Mouse (Mus musculus): ENCODE results near the gene Cep63.

The Cep63 gene

DNA sequence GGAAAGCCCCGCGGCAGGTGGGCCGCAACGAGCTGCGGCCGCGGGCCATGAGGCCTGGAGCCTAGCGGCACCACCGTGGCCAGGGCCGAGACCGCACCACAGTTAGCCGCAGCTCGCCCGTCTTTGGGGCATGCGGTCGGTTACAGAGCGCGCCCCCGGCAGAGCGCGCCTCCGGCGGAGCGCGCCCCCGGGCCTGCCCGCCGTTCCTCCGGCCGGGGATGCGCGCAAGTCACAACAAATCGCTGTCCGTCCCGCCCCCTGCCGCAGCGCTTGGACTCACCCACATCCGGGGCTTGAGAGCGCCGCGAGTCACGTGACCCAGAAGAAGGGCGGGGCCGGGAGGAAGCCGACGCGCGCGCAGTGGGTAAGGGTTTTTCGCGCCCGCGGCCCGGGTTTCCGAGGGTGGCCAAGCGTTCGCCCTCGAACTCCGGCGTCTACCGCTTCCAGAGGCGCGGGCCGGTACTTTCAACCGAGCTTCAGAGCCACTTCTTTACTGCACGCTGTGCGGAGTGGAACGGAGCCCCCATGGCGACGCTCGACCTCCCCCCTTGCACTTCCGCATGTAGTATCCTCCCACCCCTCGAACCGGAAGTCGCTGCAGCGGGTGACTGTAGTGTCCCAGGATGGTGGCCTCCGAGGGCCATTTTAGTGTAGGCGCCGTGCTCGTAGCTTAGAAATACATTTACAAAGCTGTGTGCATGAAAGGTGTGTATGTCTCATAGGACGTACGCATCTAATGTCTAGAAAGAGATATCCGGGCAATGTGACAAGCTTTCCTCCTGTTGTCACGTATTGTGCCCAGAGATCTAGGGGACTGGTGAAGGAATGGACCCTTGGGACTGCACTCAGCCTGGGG lies at the start of gene Cep63, which contains the start of gene Anapc13:
TSS of gene Cep63 (minus strand) at position 552 of the 856 bp plus-strand sequence.
TSS of gene Anapc13 (plus strand) at position 314 of the 856 bp plus-strand sequence.
- peak; percentile 98 for DNase-seq (ENCODE audit: low spot score)

DNA sequence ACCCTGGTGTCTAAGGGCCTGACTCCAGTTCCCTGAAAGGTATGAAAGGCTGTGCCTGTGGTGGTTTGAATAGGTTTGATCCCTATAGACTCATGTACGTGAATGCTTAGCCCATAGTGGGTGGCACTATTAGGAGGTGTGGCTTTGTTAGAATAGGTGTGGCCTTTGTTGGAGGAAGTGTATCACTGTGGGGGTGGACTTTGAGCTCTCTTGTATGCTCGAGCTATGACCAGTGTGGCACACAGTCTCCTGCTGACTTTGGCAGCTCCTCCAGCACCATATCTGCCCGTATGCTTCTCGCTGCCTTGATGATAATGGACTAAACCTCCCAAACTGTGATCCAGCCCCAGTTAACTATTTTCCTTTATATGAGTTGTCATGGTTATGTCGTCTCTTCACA lies 49.6 kb upstream of the Cep63 start:
- DNase-seq (ENCODE audit: low spot score), result no peak

DNA sequence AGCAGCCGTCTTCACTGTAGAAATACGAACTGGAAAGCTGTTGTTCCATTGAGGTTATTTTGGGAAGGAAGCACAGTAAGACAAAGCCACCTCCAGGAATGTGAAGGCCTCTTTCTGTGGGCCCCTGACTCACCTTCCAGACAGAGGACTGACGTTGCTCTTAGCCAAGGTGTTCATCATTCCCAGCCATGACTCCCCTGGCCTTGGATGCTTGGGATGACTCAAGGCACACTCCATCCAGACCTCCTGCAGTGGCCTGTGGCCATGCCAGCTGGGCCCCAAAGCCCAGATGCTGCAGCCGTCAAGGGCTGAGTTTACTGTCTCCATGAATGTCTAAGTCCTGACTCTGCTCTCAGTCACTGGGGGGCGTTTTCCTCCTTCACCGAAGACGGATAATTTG lies 47.0 kb upstream of the Cep63 start:
- DNase-seq (ENCODE audit: low spot score), result no peak

DNA sequence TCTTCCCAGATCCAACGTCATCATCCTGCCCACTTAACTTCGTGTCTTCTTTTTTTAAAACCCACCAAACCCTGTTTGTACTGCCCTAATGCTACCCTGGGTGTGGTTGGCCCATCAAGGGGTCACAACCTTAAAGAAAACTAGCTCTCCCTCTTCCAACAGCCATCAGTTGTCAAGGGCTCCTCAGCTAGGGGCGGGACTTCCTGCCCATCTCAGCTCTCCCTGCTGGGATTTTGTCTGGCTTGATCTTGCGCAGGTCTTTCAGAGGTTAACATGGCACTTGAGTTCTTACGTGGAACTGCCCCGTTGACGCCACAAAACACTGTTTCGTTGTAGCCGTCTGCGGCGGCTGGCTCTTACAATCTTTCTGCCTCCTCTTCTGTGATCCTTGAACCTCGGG lies 42.6 kb upstream of the Cep63 start:
- DNase-seq (ENCODE audit: low spot score), result no peak

DNA sequence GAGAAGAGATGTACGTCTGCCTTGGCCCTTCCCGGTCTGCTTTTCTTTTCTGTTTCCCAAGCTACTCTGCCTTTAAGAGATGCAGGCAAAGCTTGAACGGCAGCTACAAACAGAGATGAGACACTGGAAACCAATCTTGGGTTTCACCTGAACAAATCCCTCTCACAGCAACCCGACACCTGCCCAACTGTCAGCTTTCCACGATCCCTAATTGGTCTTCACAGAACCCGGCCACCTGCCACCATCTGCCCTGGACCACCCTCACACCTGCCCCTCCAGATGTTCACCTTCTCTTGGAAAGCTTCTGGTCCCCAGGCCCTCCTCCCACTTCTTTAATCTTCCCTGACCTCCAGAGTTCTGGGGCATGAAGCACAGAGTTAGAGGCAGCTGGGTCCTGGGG lies 41.8 kb upstream of the Cep63 start:
- DNase-seq (ENCODE audit: low spot score), result no peak

DNA sequence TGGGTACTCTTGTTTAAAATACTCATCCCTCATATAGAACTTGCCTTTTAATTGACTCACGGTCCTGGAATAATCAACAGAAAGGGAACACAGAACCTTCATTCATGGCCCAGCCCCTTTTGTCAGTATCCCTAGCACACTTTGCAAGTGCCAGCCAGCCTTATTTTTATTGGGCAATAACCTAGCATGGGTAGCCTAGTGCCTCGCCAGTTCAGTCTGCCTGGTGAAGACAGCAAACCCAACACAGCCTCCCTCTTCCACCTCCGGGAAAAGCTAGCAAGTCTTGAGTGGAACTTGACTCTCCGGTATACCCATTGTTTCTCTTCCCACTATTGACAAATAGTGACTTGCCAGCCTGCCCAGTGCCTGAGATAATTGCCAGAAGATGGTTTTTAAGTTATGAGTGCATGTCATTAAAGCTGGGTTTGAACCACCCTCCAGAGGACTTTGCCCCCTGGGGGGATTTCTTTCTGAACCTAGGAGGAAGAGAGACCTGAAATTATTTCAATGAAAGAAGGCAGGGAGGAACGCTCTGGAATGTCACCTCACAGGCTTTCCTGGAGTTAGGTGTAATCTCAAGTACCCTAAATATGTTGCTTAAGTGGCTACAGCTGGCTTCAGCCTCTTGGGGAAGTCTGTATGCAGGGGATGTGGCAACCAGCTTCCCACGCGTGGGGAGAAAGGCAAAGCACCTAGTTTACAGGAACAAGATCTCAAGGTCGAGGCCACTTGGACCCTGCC lies 30.2 kb upstream of the Cep63 start:
- no peak for DNase-seq (ENCODE audit: low spot score)

DNA sequence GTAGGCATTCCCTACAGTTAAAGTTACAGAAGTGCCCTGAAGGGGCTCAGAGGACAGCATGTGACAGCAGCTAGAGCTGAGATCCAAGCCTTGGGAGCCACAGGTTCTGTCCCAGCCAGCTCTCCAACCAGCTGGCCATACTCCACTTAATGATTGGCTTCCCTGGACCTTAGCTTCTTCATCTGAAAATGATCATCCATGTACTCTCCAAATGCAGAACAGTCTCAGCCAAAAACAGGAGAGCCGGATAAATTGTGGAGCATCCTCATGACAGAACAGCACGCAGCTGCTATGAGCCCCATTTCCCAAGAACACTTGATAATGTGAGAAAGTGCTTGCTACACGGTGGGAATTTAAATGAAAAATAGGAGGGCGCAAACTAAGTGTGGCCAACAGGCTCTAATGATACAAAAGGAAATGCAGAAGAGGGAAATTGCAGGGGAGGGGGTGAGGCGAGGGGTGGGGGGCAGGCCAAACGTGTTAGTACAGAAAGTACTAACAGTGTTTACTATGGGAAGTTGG lies 24.9 kb upstream of the Cep63 start:
- no peak for DNase-seq (ENCODE audit: low spot score)

DNA sequence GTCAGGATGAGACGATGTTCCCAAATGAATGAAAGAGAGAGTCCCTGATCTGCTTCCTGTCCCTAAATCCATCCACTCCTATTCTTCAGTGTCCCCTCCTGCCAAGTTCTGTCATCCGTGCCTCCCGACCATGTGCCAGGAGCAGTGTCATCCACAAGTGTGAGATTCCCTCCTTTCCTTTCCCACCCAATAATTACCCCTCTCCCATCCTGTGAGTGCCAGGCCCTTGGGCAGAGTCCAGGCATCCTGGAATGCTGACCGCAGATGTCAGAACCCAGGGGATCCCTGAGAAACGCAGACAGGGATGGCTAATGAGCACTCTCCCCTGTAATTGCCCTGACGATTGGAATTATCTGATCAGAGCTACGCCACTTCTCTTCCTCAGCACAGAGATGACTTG lies 24.3 kb upstream of the Cep63 start:
- no peak for DNase-seq (ENCODE audit: low spot score)

DNA sequence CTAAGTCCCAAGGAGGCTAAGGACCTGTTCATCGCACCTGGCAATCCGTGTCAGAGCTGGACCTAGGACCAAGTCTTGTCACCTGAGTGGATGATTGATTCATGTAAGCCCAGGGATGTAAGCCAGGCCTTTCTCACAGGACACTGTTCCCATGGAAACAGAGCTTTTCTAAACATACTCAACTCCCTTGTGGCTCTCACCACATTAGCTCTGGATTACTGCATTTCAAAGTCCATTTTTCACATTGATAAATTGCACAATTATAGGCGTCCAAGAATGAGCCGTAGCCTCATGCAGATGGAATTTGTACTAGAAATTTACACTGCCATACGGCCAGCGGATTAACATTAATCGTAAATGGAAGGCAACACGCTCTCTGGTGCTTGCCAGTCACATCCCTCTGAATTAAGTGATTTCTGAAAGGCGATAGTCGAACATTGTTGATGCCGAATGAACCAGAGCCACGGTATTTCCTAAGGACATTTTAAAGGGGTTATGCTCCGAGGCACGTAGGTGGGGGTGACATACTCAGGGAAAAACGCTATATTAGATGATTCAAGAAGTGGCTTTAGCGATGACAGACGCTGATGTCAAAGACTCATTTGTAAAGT lies 23.7 kb upstream of the Cep63 start:
- DNase-seq (ENCODE audit: low spot score), result peak; percentile 27

DNA sequence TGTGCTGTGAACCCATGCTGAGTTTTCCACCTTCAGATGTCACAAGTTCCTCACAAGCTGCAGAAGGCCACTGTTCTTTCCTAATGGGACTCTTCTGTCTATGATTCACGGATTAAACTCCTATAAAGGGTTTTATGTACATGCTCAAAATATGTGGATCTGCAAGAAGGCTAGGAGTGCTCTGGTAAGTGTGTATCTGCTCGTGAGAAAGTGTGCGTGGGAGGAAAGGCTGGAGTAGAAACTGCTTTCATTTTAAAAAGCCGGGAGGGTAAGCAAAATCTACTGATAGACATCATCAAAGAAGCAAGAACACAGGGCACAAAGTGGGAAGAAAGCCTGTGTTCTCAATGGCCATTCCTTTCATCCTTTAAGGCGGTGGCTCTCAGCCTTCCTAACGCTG lies 20.7 kb upstream of the Cep63 start:
- DNase-seq (ENCODE audit: low spot score), result no peak

DNA sequence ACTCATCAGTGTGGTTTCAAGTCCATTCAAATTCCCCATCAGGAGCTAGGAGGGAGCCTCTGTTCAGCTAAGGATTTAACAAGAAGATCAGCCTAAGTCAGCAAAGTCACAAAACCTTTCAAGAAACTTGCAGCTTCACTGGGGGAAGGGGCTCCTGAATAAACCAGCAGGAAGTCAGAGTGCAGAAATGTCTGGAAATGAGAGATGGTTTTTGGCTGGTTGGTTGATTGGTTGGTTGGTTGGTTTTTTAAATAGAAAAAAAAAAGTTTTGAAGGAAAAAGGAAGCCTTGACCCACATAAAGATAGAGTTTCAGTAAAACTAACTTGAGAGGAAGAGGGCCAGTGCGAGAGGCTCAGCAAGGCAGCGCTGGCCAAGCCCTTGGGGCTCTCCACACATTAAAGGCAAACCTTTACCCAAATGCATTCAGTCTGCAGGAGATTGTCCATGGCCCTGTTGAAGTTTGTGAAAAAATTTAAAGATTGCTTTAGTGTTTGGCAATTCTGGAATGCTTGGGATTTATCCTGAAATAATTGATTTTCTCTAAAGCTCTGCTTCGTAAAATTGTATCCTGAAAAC lies 18.9 kb upstream of the Cep63 start:
- DNase-seq (ENCODE audit: low spot score), result no peak

DNA sequence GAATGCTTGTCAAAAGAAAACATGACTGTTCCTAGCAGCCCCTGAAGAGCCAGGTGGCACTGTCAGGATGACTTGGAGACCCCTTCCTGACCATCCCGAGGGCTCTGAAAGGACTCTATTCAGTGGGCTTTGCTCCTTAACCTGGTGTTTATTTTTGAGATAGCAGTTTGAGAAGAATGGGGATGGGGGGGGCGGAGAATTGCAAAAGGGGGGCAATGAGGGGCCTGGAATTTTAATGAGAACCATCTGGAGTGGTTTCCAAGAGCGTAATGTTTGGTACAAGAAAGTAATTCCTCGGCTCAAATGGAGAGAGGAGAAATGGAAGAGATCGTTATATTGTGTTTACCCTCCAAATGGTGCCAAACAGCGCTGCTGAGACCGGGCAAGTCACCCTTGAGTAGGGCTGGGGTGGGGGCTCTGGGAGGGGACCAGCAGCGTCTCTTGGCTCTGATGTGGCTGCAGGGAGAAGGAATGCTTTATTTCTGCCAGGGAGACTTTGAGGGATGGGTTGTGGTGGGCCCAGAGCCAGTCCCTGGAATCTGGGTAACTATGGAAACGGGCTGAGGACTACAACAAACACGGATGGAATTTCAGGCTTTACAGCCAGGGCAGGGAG lies 17.3 kb upstream of the Cep63 start:
- peak; percentile 78 for DNase-seq (ENCODE audit: low spot score)

DNA sequence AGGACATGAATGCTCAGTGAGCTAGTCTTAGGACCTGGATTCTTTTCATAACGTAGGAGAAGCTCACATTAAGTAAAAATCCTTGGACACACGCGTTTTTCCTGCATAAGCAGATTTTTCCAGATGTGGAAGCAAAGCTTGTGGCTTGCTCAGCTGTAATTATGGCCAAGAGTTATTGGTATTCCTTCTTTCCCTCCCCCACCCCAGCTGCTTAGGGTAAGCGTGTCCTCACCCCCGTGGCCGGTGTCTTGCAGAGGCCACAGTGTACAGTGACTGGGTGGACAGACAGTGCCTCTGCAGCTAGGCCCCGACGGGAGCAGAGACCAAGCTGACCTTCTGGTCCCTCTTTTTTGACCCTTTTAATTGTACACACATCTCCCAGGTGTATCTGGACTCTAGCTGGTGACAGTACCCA lies 16.7 kb upstream of the Cep63 start:
- DNase-seq (ENCODE audit: low spot score), result no peak

DNA sequence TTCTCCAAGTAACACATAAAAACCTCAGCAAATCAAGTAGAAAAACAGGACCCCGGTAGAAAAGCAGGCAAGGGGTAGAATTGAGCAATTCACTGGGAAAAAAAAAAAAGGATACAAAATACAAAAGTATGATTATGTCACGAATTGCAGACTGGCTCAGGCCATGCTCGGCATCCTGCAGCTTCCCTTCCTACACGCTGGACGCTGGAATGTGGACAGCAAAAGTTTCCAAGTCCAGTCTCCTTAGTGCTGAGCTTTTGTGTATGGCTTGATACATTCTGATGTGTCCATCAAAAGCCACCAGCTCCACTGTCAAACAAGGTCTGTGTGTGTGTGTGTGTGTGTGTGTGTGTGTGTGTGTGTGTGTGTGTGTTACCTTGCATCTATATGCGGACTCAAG lies 15.2 kb upstream of the Cep63 start:
- DNase-seq (ENCODE audit: low spot score), result no peak

DNA sequence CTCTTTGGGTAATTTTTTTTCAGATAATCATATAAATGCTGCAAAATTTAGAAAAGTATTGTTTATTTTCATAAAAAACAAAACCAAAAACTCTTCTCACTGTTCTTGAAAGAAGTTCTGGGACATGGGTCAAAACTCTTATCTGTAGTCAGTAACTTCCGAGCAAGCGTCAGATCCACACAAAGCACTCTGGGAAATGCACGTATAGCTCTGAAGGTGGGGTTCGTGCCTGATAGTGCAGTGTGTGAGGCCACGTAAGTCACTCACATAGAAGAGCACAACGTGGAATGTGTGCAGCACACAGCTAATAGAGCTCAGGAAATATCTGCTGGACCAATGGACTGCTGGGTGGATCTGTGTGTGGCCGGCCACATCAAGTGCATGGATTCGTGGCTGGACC lies 13.2 kb upstream of the Cep63 start:
- DNase-seq (ENCODE audit: low spot score), result no peak

DNA sequence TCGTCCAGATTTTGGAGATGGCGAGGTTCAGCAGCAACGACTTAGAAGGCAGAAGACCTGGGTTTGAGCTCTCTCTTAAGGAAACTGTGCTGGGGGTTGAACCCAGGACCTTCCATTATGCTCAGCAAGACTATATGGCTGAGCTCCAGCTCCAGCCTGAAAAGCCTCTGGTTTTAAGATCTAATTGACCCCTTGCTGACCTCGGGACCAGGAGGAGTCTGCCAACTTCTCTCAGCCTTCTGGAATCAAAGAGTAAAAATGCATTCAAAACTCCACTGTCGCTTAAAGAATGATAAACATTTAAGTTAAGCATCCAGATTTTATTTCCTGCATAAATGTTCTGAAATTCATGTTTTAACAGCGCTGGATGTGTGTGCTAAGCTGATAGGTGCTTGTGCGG lies 12.6 kb upstream of the Cep63 start:
- DNase-seq (ENCODE audit: low spot score), result no peak

DNA sequence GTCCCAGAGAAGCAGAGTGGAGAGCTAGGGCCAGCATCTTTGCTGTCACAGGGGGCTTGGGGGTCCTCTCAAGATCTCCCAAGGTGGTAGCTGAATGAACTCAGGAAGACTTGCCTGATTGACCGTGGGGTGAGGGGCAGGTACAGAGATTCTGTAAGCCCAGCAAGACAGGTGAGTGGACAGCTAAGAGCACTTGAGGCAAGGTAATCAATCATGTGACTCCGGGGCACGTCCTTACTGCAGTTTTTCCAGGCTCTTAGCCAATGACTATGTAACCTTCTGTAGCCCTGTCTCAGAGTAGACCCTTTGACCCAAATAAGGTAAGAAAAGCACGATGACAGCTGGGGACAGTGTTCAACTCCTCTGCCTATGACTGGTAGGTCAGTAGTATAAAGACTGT lies 10.8 kb upstream of the Cep63 start:
- no peak for DNase-seq (ENCODE audit: low spot score)

DNA sequence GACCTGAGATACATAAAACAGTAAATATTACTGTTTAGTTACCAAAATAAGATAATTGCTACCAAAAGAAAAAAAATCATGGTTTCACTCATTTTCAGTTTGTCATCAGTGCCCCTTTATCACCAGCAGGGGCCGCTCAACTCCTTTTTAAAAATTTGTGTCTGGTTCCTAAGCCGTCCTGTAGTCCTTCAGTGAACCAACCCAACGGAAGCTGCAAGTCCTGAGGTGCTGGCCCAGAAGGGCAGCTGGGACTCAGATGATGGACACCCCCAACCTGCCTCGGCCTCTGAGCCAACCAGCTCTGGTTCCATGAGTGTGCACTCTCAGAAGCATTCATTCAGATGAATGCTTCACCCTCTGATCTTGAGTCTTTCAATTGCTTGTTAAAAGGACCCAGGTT lies 10.2 kb upstream of the Cep63 start:
- no peak for DNase-seq (ENCODE audit: low spot score)

DNA sequence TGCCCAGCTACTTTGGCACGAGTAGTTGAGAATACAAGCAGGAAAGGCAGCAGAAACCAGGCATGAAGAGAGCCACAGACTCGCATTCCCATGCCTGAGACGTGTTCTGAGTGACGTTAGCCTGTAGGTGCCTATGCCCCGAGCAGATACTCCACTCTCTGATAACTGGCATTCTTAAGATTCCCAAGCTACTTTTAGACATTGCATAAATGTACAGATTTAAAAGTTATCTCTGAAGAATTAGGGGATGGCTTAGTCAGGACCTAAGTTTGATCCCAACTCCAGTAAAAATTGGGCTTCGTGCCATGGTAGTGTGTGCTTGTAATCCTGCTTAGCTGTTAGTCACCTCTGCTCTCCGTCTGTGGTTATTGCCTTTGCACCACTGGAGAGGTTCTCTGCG lies 8.1 kb upstream of the Cep63 start:
- no peak for DNase-seq (ENCODE audit: low spot score)

DNA sequence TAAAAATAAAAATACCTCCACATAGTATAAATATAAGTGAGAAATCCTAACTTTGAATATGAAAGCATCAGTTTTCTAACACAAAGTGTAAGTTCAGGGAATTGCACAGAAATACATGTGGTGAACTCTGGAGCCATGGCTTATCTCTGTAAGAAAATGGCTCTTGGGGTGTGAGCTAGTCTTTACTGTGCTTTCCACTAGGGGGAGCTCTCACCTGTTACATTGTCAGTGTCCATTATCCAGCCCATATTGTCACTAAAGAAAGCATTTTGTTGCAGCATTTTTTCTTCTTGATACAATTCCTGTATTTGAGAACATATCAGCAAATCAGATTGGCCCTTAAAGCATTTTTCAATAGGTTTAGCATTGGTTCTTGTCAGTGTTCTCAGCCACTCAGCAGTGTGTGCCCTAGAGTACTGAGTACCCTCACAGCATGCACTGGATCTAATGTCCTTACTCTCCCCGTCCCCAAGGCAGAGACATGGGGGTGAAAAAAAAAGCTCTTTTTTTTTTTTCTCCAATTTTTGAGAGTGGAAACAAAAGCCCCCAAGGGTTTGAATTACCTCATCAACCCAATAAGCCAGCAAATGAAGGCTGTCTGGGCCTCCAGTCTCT lies 6.7 kb upstream of the Cep63 start:
- no peak for DNase-seq (ENCODE audit: low spot score)

DNA sequence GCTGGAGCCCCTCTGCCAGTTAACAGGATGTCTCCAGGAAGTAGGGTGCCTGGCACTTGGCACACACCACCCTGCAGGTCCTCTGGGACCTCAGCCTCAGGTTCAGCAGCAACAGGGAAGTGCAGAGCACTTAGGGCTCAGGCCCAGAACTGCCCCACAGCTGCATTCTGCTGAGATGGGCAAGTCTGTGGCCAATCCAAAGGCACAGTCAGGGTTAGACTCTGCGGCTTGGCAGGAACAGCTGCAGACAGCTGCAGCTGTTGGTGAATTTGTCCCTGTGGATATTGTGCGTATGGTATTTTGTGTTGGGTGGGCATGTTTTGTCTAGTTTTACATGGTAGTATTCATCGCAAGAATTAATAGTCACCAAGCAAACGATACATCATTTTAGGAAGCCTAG lies 5.8 kb upstream of the Cep63 start:
- no peak for DNase-seq (ENCODE audit: low spot score)

Data from yolk sac, embryonic 10.5 days (tissue).